Comparison of ENCODE assay signal across 14 mouse cellular contexts in genomic region chr10:62902829-62903228, GRCm38 (mm10).
"Had no signal": no experiment of that assay in that cellular context is flagged by ENCODE, and none has a peak within 500 bp of the region (broad histone marks: within the 10 kb centered on the region; RNA-seq: fewer than 3 reads in every experiment).

No protein-coding gene starts in this region.

- H3K27me3 ChIP-seq: midbrain, embryonic 12.5 days; neural tube, embryonic 13.5 days; neural tube, embryonic 15.5 days had no signal

- H3K36me3 ChIP-seq: midbrain, embryonic 10.5 days; midbrain, embryonic 12.5 days; neural tube, embryonic 13.5 days; neural tube, embryonic 15.5 days had no signal

- H3K4me1 ChIP-seq: midbrain, embryonic 10.5 days; midbrain, embryonic 12.5 days; neural tube, embryonic 13.5 days; neural tube, embryonic 15.5 days had no signal

- H3K4me3 ChIP-seq: midbrain, embryonic 10.5 days; midbrain, embryonic 12.5 days; myocyte; neural tube, embryonic 13.5 days; neural tube, embryonic 15.5 days had no signal

- H3K9me3 ChIP-seq: midbrain, embryonic 10.5 days; midbrain, embryonic 12.5 days; neural tube, embryonic 13.5 days; neural tube, embryonic 15.5 days had no signal

- DNase-seq: lung, adult 18-20 months; lung, embryonic 14.5 days; lung, postnatal 10 days; lung, postnatal 4 days; midbrain, embryonic 14.5 days; right cerebral cortex, postnatal 14 days; thymus, adult 18-20 months; thymus, postnatal 14 days; thymus, postnatal 36 days had no signal
